Mouse (Mus musculus): ENCODE data around the gene 2010111I01Rik.

DNA sequence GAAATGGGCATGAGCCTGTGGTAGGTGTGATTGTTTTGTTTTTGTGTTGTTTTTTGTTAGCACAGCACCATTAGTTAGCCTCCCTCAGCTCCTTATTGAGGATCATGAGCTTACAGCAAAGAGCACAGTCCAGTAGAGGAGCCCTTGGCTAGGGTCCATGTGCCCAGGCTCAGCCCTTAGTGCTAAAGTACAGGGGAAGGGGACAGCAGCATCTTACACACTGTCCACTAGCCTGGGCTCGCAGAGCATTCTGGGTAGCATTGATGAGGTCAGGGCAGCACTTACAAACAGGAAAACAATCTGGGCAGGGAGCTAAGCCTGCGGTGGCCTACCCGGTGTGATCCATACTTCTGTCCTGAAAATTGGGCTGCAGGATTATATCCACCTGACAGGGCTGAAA is 270.9 kb downstream of the 2010111I01Rik start:
- TF ChIP-seq CTCF (IDR thresholded peaks at IDR 0.05; ENCODE audit: borderline replicate concordance, insufficient read depth, low read length): no peak
- no peak for TF ChIP-seq POLR2A (IDR thresholded peaks at IDR 0.05; ENCODE audit: low read depth, low read length)

All from embryonic fibroblast, embryonic 13.5 days (primary cell).